Mouse (Mus musculus) liver, embryonic 13.5 days (tissue): ENCODE results near the gene Arhgap45. TPM values are rescaled to one million over a fixed set of nuclear protein-coding genes. Genes with fewer than 3 reads are reported as not detected.

Experiments used
- ATAC-seq: fragments of 200-750 bp; cut with Nextera tagmentation; 2 replicates; pipeline ENCODE4 v1.8.0; 2017; ENCODE audit warnings: low read depth, mild to moderate bottlenecking, moderate number of reproducible peaks, moderate library complexity
- DNase-seq: peaks from one replicate; pipeline ENCODE4 v3.0.0; 2022
- H3K27ac ChIP-seq: fragments of 300-500 bp; sonication (generic); 2 replicates; pipeline ENCODE4 v1.5.1; 2015; ENCODE audit warnings: moderate library complexity, mild to moderate bottlenecking, inconsistent platforms
- H3K27me3 ChIP-seq: fragments of 300-500 bp; sonication (generic); 2 replicates; pipeline ENCODE4 v1.6.1; 2015; ENCODE audit warnings: mild to moderate bottlenecking, inconsistent platforms
- H3K36me3 ChIP-seq: fragments of 300-500 bp; sonication (generic); 2 replicates; pipeline ENCODE4 v1.6.1; 2015; ENCODE audit warnings: mild to moderate bottlenecking, inconsistent platforms
- H3K4me1 ChIP-seq: fragments of 300-500 bp; sonication (generic); replicated peaks from 2 replicates; pipeline ENCODE4 v1.6.1; 2015; ENCODE audit warnings: inconsistent platforms
- H3K4me2 ChIP-seq: fragments of 300-500 bp; sonication (generic); 2 replicates; pipeline ENCODE4 v1.6.1; 2015; ENCODE audit warnings: inconsistent platforms, mild to moderate bottlenecking, moderate library complexity
- H3K4me3 ChIP-seq: fragments of 300-500 bp; sonication (generic); replicated peaks from 2 replicates; pipeline ENCODE4 v1.5.1; 2015; ENCODE audit warnings: mild to moderate bottlenecking, inconsistent platforms
- H3K9ac ChIP-seq: fragments of 300-500 bp; sonication (generic); 2 replicates; pipeline ENCODE4 v1.6.1; 2015; ENCODE audit warnings: mild to moderate bottlenecking, inconsistent platforms
- H3K9me3 ChIP-seq: fragments of 300-500 bp; sonication (generic); replicated peaks from 2 replicates; pipeline ENCODE4 v1.6.1; 2016; ENCODE audit warnings: inconsistent platforms
- WGBS: fragments of 180-500 bp; shearing (Covaris S2); methylation state at CpG from one replicate; pipeline ENCODE4 v1.1.7; 2015; ENCODE audit not compliant: insufficient replicate concordance; 5-methylcytosine and 5-hydroxymethylcytosine counted together
- polyA plus RNA-seq: library from polyadenylated mRNA; unstranded; fragments of >200 nt; fragmentation: Nextera tagmentation; extraction: Ambion mirVana; gene quantifications from 2 replicates; pipeline ENCODE4 v1.2.1, GENCODE M21; 2015

Gene Arhgap45
- polyA plus RNA-seq, 1 experiment from 2014 or later: 14.3 TPM

DNA sequence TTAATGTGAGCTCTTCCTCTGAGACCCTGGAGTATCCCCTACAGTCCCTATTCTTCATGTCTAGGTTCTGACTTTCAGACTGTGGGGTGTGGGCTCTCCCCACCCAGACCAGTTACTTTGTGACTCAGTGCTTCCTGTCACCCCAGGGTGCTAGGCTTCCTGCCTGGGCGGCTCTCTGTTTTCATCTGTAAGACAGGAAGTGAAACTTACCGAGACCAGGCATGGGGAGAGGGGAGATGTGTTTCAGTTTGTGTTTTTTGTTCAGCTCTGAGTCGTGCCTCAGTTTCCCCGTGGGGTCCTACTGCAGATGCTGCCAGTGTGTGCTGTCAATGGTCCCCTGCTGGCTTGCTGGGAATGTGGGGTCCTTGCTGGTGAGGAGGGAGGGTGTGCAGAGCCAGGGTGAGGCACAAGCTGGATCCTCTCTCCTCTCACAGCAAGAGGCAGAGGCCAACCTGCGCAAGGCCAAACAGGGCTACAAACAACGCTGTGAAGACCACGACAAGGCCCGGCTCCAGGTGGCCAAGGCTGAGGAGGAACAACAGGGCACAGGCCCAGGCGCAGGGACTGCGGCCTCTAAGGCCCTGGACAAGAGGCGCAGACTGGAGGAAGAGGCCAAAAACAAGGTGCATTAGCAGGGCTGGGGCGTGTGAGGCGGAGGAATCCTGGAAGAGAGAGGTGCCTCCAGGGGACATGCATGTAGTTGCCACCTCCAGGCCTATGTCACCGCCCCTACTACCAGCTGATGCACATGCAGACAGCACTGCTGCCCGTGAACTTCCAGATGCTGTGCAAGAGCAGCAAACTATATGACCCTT lies 8.0 kb downstream of the Arhgap45 start:
- WGBS: 74% methylated on average over 15 of the region's 15 CpGs
- DNase-seq: no peak
- H3K9ac ChIP-seq: 0 out of 2 replicates have a peak overlapping the region, but pooled peaks have one; percentile 23
- no peak overlapping the region for H3K4me3 ChIP-seq
- H3K4me1 ChIP-seq: peaks cover 64% of the 10 kb centered on the region
- H3K36me3 ChIP-seq: peaks cover 68% of the 10 kb centered on the region
- no peaks in the 10 kb centered on the region for H3K9me3 ChIP-seq
- ATAC-seq: no peak
- H3K27me3 ChIP-seq: no peaks in the 10 kb centered on the region
- H3K4me2 ChIP-seq: no peak overlapping the region
- peak overlapping the region; percentile 59 for H3K27ac ChIP-seq

- Histone ChIP-seq H3K4me1 (peaks cover 58% of the 10 kb centered on the region), H3K4me3 (no peak overlapping the region), H3K4me2 (no peak overlapping the region), H3K36me3 (peaks cover 70% of the 10 kb centered on the region), H3K27me3 (no peaks in the 10 kb centered on the region), H3K27ac (peak overlapping the region; percentile 59), H3K9ac (no peak overlapping the region), H3K9me3 (no peaks in the 10 kb centered on the region)
- ATAC-seq (no peak), DNase-seq (no peak)
- 36% methylated on average over 4 of the region's 4 CpGs for WGBS
Observed at GRCm38 (mm10) chr10:80025044-80025347, 8.5 kb downstream of the Arhgap45 start.

GRCm38 (mm10) chr10:80025463-80025862 lies 9.0 kb downstream of the Arhgap45 start:
- peaks cover 53% of the 10 kb centered on the region for H3K4me1 ChIP-seq
- WGBS: 70% methylated on average over 10 of the region's 10 CpGs
- H3K9me3 ChIP-seq: no peaks in the 10 kb centered on the region
- H3K4me2 ChIP-seq: no peak overlapping the region
- no peak overlapping the region for H3K9ac ChIP-seq
- ATAC-seq: peak; percentile 7; the same call in 1 of the 2 replicates
- no peaks in the 10 kb centered on the region for H3K27me3 ChIP-seq
- H3K27ac ChIP-seq: 0 out of 2 replicates have a peak overlapping the region, but pooled peaks have one; percentile 59
- peaks cover 72% of the 10 kb centered on the region for H3K36me3 ChIP-seq
- no peak for DNase-seq
- no peak overlapping the region for H3K4me3 ChIP-seq

- H3K27me3 ChIP-seq: no peaks in the 10 kb centered on the region
- WGBS: 62% methylated on average over 12 of the region's 12 CpGs
- DNase-seq (peak; percentile 44), ATAC-seq (peak; percentile 22; the same call in 1 of the 2 replicates)
- no peak overlapping the region for H3K4me2 ChIP-seq
- H3K36me3 ChIP-seq: peaks cover 72% of the 10 kb centered on the region
- H3K4me3 ChIP-seq: no peak overlapping the region
- H3K4me1 ChIP-seq: peaks cover 49% of the 10 kb centered on the region
- no peak overlapping the region for H3K9ac ChIP-seq
- H3K27ac ChIP-seq: 0 out of 2 replicates have a peak overlapping the region, but pooled peaks have one; percentile 59
- no peaks in the 10 kb centered on the region for H3K9me3 ChIP-seq
Observed at GRCm38 (mm10) chr10:80025889-80026288, 9.4 kb downstream of the Arhgap45 start.

DNA sequence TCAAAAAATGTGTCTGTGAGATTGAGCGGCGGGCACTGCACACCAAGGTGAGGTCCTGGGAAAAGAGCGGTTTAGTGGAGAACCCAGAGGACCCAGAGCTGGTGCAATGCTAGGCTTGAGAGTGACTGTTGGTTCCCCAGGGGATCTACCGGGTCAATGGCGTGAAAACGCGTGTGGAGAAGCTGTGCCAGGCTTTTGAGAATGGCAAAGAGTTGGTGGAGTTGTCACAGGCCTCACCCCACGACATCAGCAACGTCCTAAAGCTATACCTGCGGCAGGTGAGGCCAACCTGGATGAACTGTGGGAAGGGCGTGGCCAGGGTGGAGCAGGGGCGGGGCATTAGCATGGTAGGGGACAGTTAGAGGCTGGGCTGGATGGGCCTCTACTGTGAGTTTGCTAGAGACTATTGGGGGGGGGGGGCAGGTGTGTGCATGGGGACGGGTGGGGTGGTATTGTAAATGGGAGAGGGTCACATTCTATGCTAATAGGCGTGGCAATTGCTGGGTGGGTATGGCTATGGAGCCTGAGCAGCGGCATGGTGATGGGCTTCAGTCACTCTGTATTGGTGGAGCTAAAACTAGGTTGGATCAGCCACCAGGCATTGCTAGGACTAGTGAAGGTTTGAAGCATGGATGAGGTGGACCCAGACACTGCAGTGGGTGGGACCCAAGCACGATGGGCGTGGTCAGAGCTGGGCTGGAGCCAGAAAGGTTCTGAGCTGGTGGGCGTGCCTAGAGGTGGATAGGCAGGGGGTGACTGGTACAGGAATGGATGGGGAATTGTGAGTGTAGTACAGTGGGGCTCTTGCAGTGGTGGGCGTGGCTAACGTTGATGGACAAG lies 11.4 kb downstream of the Arhgap45 start:
- no peak overlapping the region for H3K27ac ChIP-seq
- H3K9ac ChIP-seq: no peak overlapping the region
- peak; percentile 56 for DNase-seq
- H3K4me2 ChIP-seq: no peak overlapping the region
- H3K4me1 ChIP-seq: peaks cover 62% of the 10 kb centered on the region
- H3K4me3 ChIP-seq: no peak overlapping the region
- H3K36me3 ChIP-seq: peaks cover 59% of the 10 kb centered on the region
- H3K27me3 ChIP-seq: no peaks in the 10 kb centered on the region
- peak; percentile 62 for ATAC-seq
- H3K9me3 ChIP-seq: no peaks in the 10 kb centered on the region
- WGBS: 67% methylated on average over 20 of the region's 20 CpGs

DNA sequence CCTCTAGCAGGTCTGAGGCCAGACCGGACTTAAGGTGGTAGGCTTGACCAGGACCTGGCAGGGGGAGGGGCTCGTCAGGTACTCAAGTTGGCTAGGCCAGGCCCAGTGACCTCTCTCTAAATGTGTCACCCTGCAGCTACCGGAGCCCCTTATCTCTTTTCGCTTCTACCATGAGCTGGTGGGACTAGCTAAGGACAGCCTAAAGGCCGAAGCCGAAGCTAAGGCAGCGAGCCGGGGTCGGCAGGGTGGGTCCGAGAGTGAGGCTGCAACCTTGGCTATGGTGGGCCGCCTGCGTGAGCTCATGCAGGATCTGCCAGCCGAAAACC lies 12.0 kb downstream of the Arhgap45 start:
- no peaks in the 10 kb centered on the region for H3K9me3 ChIP-seq
- 88% methylated on average over 13 of the region's 13 CpGs for WGBS
- H3K27me3 ChIP-seq: no peaks in the 10 kb centered on the region
- no peak overlapping the region for H3K4me3 ChIP-seq
- H3K4me2 ChIP-seq: no peak overlapping the region
- ATAC-seq (no peak), DNase-seq (no peak)
- H3K27ac ChIP-seq: no peak overlapping the region
- H3K9ac ChIP-seq: no peak overlapping the region
- peaks cover 66% of the 10 kb centered on the region for H3K4me1 ChIP-seq
- H3K36me3 ChIP-seq: peaks cover 56% of the 10 kb centered on the region

DNA sequence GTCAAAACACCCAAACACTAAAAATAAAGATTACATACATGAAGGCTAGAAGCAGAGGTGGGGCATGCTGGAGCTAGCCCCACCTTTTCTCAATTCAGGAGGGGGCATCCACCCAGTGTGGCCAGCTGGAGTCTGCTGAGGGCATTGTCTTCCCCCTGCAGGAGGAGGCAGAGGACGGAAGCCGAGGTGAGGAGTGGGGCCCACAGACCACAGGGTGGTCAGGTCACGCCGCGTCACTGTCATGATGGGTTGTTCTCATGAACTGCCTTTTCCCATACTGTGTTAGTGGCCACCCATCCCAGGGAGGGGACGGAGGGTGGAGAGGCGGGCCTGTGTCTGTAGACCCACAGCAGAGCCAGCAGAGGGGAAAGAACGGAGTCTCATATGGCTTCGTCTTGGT lies 13.7 kb downstream of the Arhgap45 start:
- ATAC-seq (no peak), DNase-seq (no peak)
- no peaks in the 10 kb centered on the region for H3K9me3 ChIP-seq
- no peak overlapping the region; the same call in 1 of the 2 replicates for H3K27ac ChIP-seq
- H3K9ac ChIP-seq: peak overlapping the region; percentile 7; the same call in 1 of the 2 replicates
- H3K27me3 ChIP-seq: no peaks in the 10 kb centered on the region
- H3K4me3 ChIP-seq: no peak overlapping the region
- H3K4me2 ChIP-seq: no peak overlapping the region
- WGBS: 71% methylated on average over 9 of the region's 9 CpGs
- H3K4me1 ChIP-seq: peaks cover 62% of the 10 kb centered on the region
- H3K36me3 ChIP-seq: peaks cover 56% of the 10 kb centered on the region

DNA sequence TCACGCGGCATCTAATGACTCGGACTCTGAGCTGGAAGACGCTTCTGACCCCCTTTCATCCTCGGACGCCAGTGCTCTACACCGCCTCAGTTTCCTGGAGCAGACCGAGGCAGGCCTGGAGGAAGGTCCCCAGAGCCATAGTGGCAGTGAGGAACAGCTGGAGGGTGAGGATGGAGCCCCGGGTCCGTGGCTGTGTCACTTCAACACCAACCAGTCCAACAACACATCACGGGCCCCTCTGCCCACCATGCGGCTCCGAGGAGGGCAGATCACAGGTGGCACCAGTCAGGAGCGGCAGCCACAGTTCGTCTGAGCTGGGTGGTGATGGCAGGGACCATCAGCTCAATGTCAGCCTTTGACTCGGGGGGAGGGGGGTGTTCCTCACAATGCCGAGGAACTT lies 14.3 kb downstream of the Arhgap45 start:
- Histone ChIP-seq H3K4me2 (no peak overlapping the region), H3K27me3 (no peaks in the 10 kb centered on the region), H3K4me1 (peaks cover 61% of the 10 kb centered on the region), H3K9ac (no peak overlapping the region), H3K4me3 (no peak overlapping the region), H3K9me3 (no peaks in the 10 kb centered on the region), H3K27ac (peak overlapping the region; percentile 74; the same call in 1 of the 2 replicates), H3K36me3 (peaks cover 62% of the 10 kb centered on the region)
- DNase-seq (no peak), ATAC-seq (no peak)
- WGBS: 86% methylated on average over 17 of the region's 17 CpGs

DNA sequence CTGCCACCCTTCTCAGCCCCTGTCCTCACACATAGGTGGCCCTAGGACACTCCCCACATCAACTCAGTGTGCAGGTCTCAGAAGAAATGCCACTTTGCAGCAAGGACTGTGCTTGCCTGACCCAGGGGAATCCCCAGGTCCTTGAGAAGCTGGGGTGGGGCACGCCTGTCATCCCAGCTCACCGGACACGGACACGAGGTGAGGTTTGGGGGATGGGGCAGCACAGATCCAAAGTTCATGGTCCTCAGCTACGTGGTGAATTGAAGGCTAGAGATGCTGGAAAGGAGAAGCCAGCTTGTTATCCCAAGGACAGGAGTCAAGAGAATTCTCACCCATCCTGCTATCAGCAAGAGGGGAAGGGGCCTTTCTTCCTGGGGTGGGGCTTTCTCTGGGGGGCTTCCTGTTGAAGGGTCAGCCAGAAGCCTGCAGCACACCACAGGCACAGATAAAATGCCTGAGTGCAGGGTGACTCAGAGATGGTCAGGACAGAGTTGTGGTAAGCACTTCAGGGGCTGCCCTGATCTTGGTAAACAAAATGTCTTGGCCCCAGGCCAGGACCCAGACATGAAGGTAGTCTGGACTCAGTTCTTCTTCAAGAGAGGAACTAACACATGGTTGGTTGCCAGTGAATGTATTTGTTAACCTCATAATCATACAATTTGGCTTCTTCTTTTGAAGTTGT lies 16.5 kb downstream of the Arhgap45 start:
- Histone ChIP-seq H3K9me3 (no peaks in the 10 kb centered on the region), H3K4me1 (peaks cover 53% of the 10 kb centered on the region), H3K4me3 (no peak overlapping the region), H3K27ac (peak overlapping the region; percentile 74), H3K4me2 (peak overlapping the region; percentile 19; the same call in 1 of the 2 replicates), H3K36me3 (peaks cover 66% of the 10 kb centered on the region), H3K9ac (peak overlapping the region; percentile 2; the same call in 1 of the 2 replicates), H3K27me3 (no peaks in the 10 kb centered on the region)
- ATAC-seq: peak; percentile 47
- no peak for DNase-seq
- 2% methylated on average over 5 of the region's 5 CpGs for WGBS

DNA sequence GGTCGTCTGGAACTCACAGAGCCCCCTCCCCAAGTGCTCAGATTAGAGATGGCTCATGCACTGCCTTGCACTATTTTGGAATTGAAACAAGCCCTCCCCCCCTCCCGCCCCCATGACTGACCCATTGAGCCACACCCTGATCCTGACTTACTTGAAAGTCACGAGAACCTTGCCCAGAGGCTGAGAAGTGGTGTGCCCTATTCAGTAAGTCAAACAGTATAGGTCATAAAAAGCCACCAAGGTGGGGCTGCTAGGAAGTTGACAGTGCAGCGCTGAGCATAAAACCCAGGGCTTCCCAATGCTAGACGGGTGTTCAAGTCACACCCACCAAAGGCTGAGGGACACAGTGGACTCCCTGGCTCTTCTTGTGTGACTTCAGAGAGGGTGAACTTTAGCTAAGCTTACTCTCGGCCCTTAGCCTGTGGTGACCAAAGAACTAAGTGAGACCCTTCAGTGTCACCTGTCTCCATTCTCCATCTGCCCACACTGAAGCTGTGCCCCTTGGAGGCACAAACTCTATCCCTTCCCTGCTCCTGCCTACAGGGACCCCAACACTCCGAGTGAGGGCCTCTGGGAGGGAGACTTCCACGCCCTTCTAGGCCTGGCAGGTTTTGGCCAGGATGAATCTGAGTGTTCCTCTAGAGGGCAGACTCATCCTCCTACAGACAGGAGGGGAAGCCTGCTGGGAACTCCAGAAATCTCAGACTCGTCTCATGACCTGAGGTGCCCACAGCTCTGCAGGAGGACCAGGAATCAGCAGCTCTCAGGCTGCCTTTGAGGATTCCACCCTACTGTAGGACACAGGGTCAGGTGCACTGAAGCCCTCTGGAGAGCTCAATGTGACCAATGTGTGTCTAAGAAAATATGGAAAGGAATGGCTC lies 17.3 kb downstream of the Arhgap45 start:
- Histone ChIP-seq H3K36me3 (peaks cover 67% of the 10 kb centered on the region), H3K27ac (peak overlapping the region; percentile 74), H3K4me3 (no peak overlapping the region), H3K4me2 (no peak overlapping the region), H3K27me3 (no peaks in the 10 kb centered on the region), H3K9ac (peak overlapping the region; percentile 4; the same call in 1 of the 2 replicates), H3K4me1 (peaks cover 53% of the 10 kb centered on the region), H3K9me3 (no peaks in the 10 kb centered on the region)
- WGBS: 18% methylated on average over 9 of the region's 9 CpGs
- DNase-seq (no peak), ATAC-seq (peak; percentile 24)
